Mouse (Mus musculus) midbrain, embryonic 16.5 days (tissue): ENCODE measurements at regions not wholly inside any gene's neighbourhood (a gene's known extent, or its start where the extent isn't known, plus 50 kb on each side); places are given as distances from the start of the nearest gene placed in this dataset.

Source experiments
- ATAC-seq: fragments of 200-750 bp; cut with Nextera tagmentation; 2 replicates; pipeline ENCODE4 v1.8.0; 2017; ENCODE audit warnings: moderate TSS enrichment
- H3K27ac ChIP-seq: fragments of 300-500 bp; sonication (generic); 2 replicates; pipeline ENCODE4 v1.5.1; 2014; ENCODE audit warnings: mild to moderate bottlenecking, low read length, mixed read lengths
- H3K27me3 ChIP-seq: fragments of 300-500 bp; sonication (generic); 2 replicates; pipeline ENCODE4 v1.6.1; 2014; ENCODE audit warnings: low read depth, low read length, mixed read lengths; ENCODE audit not compliant: control insufficient read depth, insufficient read depth
- H3K36me3 ChIP-seq: fragments of 300-500 bp; sonication (generic); 2 replicates; pipeline ENCODE4 v1.6.1; 2014; ENCODE audit warnings: mild to moderate bottlenecking, low read length, moderate library complexity, mixed read lengths; ENCODE audit not compliant: control insufficient read depth, insufficient read depth
- H3K4me1 ChIP-seq: fragments of 300-500 bp; sonication (generic); 2 replicates; pipeline ENCODE4 v1.6.1; 2014; ENCODE audit warnings: mild to moderate bottlenecking, low read length, mixed read lengths; ENCODE audit not compliant: control insufficient read depth, insufficient read depth
- H3K4me2 ChIP-seq: fragments of 300-500 bp; sonication (generic); 2 replicates; pipeline ENCODE4 v1.6.1; 2014; ENCODE audit warnings: mild to moderate bottlenecking, low read length, mixed read lengths
- H3K4me3 ChIP-seq: fragments of 300-500 bp; sonication (generic); 2 replicates; pipeline ENCODE4 v1.5.1; 2014; ENCODE audit warnings: low read depth, mild to moderate bottlenecking, low read length, moderate library complexity, mixed read lengths
- H3K9ac ChIP-seq: fragments of 300-500 bp; sonication (generic); 2 replicates; pipeline ENCODE4 v1.6.1; 2014; ENCODE audit warnings: low read depth, low read length, mixed read lengths
- H3K9me3 ChIP-seq: fragments of 300-500 bp; sonication (generic); replicated peaks from 2 replicates; pipeline ENCODE4 v1.6.1; 2014; ENCODE audit warnings: mild to moderate bottlenecking, low read length, mixed read lengths; ENCODE audit not compliant: control insufficient read depth, poor library complexity, severe bottlenecking
- WGBS: fragments of 180-500 bp; shearing (Covaris S2); extraction: QIAGEN DNeasy Blood & Tissue Kit; methylation state at CpG from one replicate; pipeline ENCODE4 v1.1.7; 2014; 5-methylcytosine and 5-hydroxymethylcytosine counted together

GRCm38 (mm10) chr3:117520461-117520860, 54.2 kb upstream of the Plppr5 start:
- Histone ChIP-seq H3K4me2 (no peak overlapping the region), H3K27ac (no peak overlapping the region), H3K36me3 (no peaks in the 10 kb centered on the region), H3K27me3 (no peaks in the 10 kb centered on the region), H3K4me3 (no peak overlapping the region), H3K9me3 (no peaks in the 10 kb centered on the region), H3K9ac (no peak overlapping the region), H3K4me1 (no peaks in the 10 kb centered on the region)
- no peak for ATAC-seq
- WGBS: 43% methylated on average over 2 of the region's 2 CpGs

- no peaks in the 10 kb centered on the region for H3K36me3 ChIP-seq
- H3K9me3 ChIP-seq: no peaks in the 10 kb centered on the region
- H3K27ac ChIP-seq: no peak overlapping the region
- H3K4me3 ChIP-seq: no peak overlapping the region
- no peak overlapping the region for H3K9ac ChIP-seq
- ATAC-seq: no peak
- H3K27me3 ChIP-seq: no peaks in the 10 kb centered on the region
- H3K4me2 ChIP-seq: no peak overlapping the region
- H3K4me1 ChIP-seq: no peaks in the 10 kb centered on the region
Measured at GRCm38 (mm10) chr3:117508090-117508489, 66.5 kb upstream of the Plppr5 start.

GRCm38 (mm10) chr3:117506151-117506723, 68.4 kb upstream of the Plppr5 start:
- WGBS: 49% methylated on average over 1 of the region's 1 CpGs
- H3K36me3 ChIP-seq: no peaks in the 10 kb centered on the region

DNA sequence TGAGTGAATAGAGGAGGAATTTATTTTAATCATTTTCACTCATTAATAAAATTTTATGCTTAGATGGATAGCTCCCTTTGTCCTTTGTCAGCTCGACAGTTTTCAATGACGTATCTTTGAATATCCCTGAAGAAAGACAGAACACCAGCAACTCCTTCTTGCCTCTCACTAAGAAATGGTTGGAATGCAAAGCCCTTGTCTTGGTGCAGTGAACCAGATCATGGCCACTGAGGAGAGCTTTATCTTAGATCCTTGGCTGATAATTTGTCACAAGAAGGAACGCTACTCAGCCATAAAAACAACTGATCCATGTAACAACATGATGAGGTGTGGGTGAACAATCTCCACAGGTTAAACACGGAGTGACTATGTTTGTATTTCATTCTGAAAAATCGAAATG, 73.5 kb upstream of the Plppr5 start:
- Histone ChIP-seq H3K4me2 (no peak overlapping the region), H3K9me3 (no peaks in the 10 kb centered on the region), H3K27ac (no peak overlapping the region), H3K9ac (no peak overlapping the region), H3K27me3 (no peaks in the 10 kb centered on the region), H3K36me3 (no peaks in the 10 kb centered on the region), H3K4me3 (no peak overlapping the region), H3K4me1 (no peaks in the 10 kb centered on the region)
- WGBS: 23% methylated on average over 5 of the region's 5 CpGs
- no peak for ATAC-seq

More at GRCm38 (mm10) chr3:117506151-117506723, 68.4 kb upstream of the Plppr5 start:
- Histone ChIP-seq H3K4me1 (no peaks in the 10 kb centered on the region), H3K9me3 (no peaks in the 10 kb centered on the region), H3K9ac (no peak overlapping the region), H3K4me2 (no peak overlapping the region), H3K27ac (no peak overlapping the region), H3K27me3 (no peaks in the 10 kb centered on the region), H3K4me3 (no peak overlapping the region)
- ATAC-seq: no peak

GRCm38 (mm10) chr3:117498138-117498897, 76.3 kb upstream of the Plppr5 start:
- Histone ChIP-seq H3K4me1 (no peaks in the 10 kb centered on the region), H3K4me2 (no peak overlapping the region), H3K36me3 (no peaks in the 10 kb centered on the region), H3K9ac (no peak overlapping the region), H3K27ac (no peak overlapping the region), H3K4me3 (no peak overlapping the region), H3K27me3 (no peaks in the 10 kb centered on the region), H3K9me3 (no peaks in the 10 kb centered on the region)
- 89% methylated on average over 5 of the region's 5 CpGs for WGBS
- ATAC-seq: no peak

- H3K9ac ChIP-seq: no peak overlapping the region
- H3K9me3 ChIP-seq: no peaks in the 10 kb centered on the region
- no peak overlapping the region for H3K27ac ChIP-seq
- no peaks in the 10 kb centered on the region for H3K36me3 ChIP-seq
- no peak overlapping the region for H3K4me2 ChIP-seq
- no peak for ATAC-seq
- no peaks in the 10 kb centered on the region for H3K4me1 ChIP-seq
- no peak overlapping the region for H3K4me3 ChIP-seq
- WGBS: 76% methylated on average over 2 of the region's 2 CpGs
- H3K27me3 ChIP-seq: no peaks in the 10 kb centered on the region
Measured at GRCm38 (mm10) chr3:117494118-117494517, 80.5 kb upstream of the Plppr5 start.

GRCm38 (mm10) chr3:117487281-117488027, 87.2 kb upstream of the Plppr5 start:
- Histone ChIP-seq H3K36me3 (no peaks in the 10 kb centered on the region), H3K27ac (no peak overlapping the region), H3K9ac (no peak overlapping the region), H3K4me2 (no peak overlapping the region), H3K4me3 (no peak overlapping the region), H3K9me3 (no peaks in the 10 kb centered on the region), H3K4me1 (no peaks in the 10 kb centered on the region), H3K27me3 (no peaks in the 10 kb centered on the region)
- 74% methylated on average over 11 of the region's 11 CpGs for WGBS
- ATAC-seq: no peak

DNA sequence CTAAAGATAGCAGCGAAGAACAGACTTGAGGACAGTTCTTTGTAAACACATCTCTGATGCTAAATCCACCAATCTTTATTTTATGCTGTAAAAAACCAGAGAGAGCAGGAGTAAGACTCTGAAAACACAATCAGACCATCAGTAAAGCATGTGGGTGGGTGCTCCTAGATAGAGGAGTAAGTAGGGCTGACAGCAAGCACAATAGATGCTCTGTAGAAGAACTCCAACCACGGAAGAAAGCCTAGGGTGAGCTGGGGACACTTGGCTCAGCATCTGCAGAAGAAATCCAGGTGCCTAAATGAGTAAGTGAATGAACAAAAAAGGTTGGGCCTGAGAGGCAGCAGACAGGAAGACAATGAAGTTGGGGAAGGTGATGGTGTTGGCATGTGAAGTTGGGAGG, 88.3 kb upstream of the Plppr5 start:
- Histone ChIP-seq H3K27me3 (no peaks in the 10 kb centered on the region), H3K9ac (no peak overlapping the region), H3K4me3 (no peak overlapping the region), H3K4me2 (no peak overlapping the region), H3K9me3 (no peaks in the 10 kb centered on the region), H3K4me1 (no peaks in the 10 kb centered on the region), H3K27ac (no peak overlapping the region), H3K36me3 (no peaks in the 10 kb centered on the region)
- no peak for ATAC-seq
- WGBS: 83% methylated on average over 2 of the region's 2 CpGs

DNA sequence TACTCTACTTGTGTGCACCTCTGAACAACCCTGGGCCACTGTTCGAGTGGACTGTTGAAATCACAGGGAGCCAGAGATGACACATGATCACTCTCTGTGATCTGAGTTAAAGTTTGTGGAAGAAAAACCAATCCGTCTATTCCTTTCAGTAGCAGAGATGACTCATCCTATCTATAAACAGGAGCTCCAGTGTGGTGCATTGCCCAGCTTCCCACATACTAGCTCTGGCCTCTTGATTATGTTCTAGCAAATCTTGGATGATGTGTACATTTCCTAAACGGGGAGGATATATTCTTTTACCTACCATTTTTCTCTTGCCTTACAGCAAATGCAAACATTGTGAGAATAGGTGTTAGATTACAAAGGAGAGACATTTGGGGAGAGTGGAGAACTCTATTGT, 94.5 kb upstream of the Plppr5 start:
- Histone ChIP-seq H3K4me2 (no peak overlapping the region), H3K9me3 (no peaks in the 10 kb centered on the region), H3K4me1 (no peaks in the 10 kb centered on the region), H3K27me3 (no peaks in the 10 kb centered on the region), H3K27ac (no peak overlapping the region), H3K36me3 (no peaks in the 10 kb centered on the region), H3K9ac (no peak overlapping the region), H3K4me3 (no peak overlapping the region)
- WGBS: 79% methylated on average over 3 of the region's 3 CpGs
- no peak for ATAC-seq
